ENCODE assay signal across 8 mouse cellular contexts in the genomic region with DNA sequence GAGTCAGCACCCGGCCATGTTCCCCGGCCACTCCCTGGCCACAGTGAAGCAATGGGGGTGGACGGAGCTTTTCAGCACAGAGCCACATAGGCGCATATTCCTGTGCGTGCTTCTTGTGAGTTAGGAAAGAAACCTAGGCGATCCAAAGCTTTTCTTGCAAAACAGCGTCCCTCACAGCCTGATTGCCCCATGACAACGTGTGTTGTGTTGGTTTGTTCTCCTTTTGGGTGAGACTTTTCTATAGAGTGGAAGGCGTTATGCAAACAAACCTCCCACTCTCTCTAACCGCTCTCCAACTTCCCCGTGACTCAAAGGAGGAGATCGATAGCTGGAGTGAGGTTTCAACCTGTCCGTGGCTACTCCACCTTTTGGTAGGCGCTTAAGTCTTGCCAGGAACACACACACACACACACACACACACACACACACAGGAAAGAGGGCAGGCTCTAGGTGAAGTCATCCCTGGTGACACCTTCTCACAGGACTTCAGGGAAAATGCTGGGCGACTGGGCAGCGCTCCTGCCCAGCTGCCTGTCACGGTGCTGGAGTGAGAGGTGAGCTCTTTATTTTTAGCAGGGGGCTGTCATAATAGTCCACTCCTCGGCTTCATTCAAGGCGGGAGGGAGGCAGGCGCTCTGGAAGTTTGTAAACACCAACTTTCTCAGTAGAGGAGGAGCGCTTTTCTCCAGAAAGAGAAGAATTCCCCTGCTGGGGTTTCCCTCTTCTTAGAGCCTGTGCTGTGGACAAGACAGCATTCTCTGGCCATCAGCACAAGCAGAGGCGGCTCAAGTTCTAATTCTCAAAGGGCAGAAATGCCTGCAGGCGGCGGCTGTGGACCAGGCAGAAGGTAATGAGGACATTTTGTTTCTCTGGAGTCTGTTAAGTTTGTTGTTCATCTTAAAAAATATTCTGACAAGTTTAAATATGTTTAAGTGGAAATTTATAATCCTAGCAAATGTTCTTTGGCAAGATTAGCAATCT. TPM values are rescaled to one million over a fixed set of nuclear protein-coding genes. Genes with fewer than 3 reads are reported as not detected.
DNase-seq lines count a peak whose midpoint lies in the region; ATAC-seq and TF ChIP-seq lines count a peak whose summit lies in the region.

No protein-coding gene starts in this region.

- H3K36me3 ChIP-seq in heart, embryonic 16.5 days (ENCODE audit: control insufficient read depth, insufficient read depth): no peaks in the 10 kb centered on the region
- no peaks in the 10 kb centered on the region for H3K36me3 ChIP-seq in limb, embryonic 12.5 days
- no peaks in the 10 kb centered on the region for H3K36me3 ChIP-seq in small intestine, adult 2 months (ENCODE audit: control insufficient read depth, insufficient read depth, low read length)

- peak overlapping the region; percentile 60 for H3K4me3 ChIP-seq in heart, embryonic 16.5 days (ENCODE audit: low read length)
- no peak overlapping the region; the same call in 1 of the 2 replicates for H3K4me3 ChIP-seq in limb, embryonic 12.5 days (replicated peaks)
- H3K4me3 ChIP-seq in small intestine, adult 2 months (ENCODE audit: low read depth, low read length): peak overlapping the region; percentile 62

- H3K4me1 ChIP-seq in heart, embryonic 16.5 days (ENCODE audit: control insufficient read depth, insufficient read depth, low read length): peaks cover 14% of the 10 kb centered on the region; the same call in 1 of the 2 replicates
- H3K4me1 ChIP-seq in limb, embryonic 12.5 days (replicated peaks): peaks cover 10% of the 10 kb centered on the region
- H3K4me1 ChIP-seq in small intestine, adult 2 months (ENCODE audit: control insufficient read depth, insufficient read depth, insufficient read length, low read length): peaks cover 17% of the 10 kb centered on the region

- 19% methylated on average over 24 of the region's 24 CpGs for WGBS in heart, embryonic 16.5 days
- WGBS in limb, embryonic 12.5 days: 36% methylated on average over 24 of the region's 24 CpGs
- 15% methylated on average over 24 of the region's 24 CpGs for WGBS in small intestine, adult 2 months

- 0 out of 2 replicates have a peak, but pooled peaks have one; percentile 29 for TF ChIP-seq POLR2A in small intestine, adult 2 months (IDR thresholded peaks at IDR 0.05; ENCODE audit: low read depth, low read length)

- no peaks in the 10 kb centered on the region for H3K27me3 ChIP-seq in heart, embryonic 16.5 days (ENCODE audit: control insufficient read depth, insufficient read depth, low read length)
- H3K27me3 ChIP-seq in limb, embryonic 12.5 days: no peaks in the 10 kb centered on the region
- H3K27me3 ChIP-seq in small intestine, adult 2 months (ENCODE audit: control insufficient read depth, insufficient read depth, low read length): no peaks in the 10 kb centered on the region

- peak overlapping the region; percentile 98 for H3K27ac ChIP-seq in heart, embryonic 16.5 days (ENCODE audit: low read length)
- H3K27ac ChIP-seq in limb, embryonic 12.5 days: no peak overlapping the region
- H3K27ac ChIP-seq in small intestine, adult 2 months (ENCODE audit: insufficient read depth, low read depth, low read length): peak overlapping the region; percentile 36

- no peak for TF ChIP-seq CTCF in small intestine, adult 2 months (IDR thresholded peaks at IDR 0.05; ENCODE audit: extremely low read depth, insufficient read length, insufficient replicate concordance, low read depth, low read length)

- ATAC-seq in frontal cortex, adult (ENCODE audit: low TSS enrichment): peak; percentile 66
- peak; percentile 57 for ATAC-seq in common myeloid progenitor, adult 5-6 weeks (replicated peaks; ENCODE audit: low read depth, poor library complexity, severe bottlenecking)
- ATAC-seq in heart, embryonic 16.5 days (replicated peaks; ENCODE audit: extremely low read depth, insufficient read depth, low FRiP score): peak; percentile 82
- no peak for ATAC-seq in limb, embryonic 12.5 days (ENCODE audit: insufficient number of reproducible peaks, insufficient read depth, low FRiP score, low TSS enrichment, low read depth)
- no peak for ATAC-seq in megakaryocyte-erythroid progenitor cell, adult 5-6 weeks (replicated peaks; ENCODE audit: low FRiP score, low TSS enrichment, poor library complexity, severe bottlenecking)

- peak overlapping the region; percentile 66 for H3K4me2 ChIP-seq in heart, embryonic 16.5 days (ENCODE audit: low read depth, low read length)
- H3K4me2 ChIP-seq in limb, embryonic 12.5 days: peak overlapping the region; percentile 46

- DNase-seq in frontal cortex, adult 2 months (ENCODE audit: extremely low spot score in 1 of 2, low spot score in 1 of 2): no peak
- DNase-seq in right cerebral cortex, postnatal 25 days: no peak

- H3K9ac ChIP-seq in heart, embryonic 16.5 days (ENCODE audit: low read length): peak overlapping the region; percentile 67
- H3K9ac ChIP-seq in limb, embryonic 12.5 days (replicated peaks): no peak overlapping the region

- H3K9me3 ChIP-seq in heart, embryonic 16.5 days (replicated peaks; ENCODE audit: control insufficient read depth, low read length): no peaks in the 10 kb centered on the region
- H3K9me3 ChIP-seq in limb, embryonic 12.5 days: no peaks in the 10 kb centered on the region

RNA-seq across cellular contexts. Expression of gene Zfp622, which starts 43.5 kb away (rescaled TPM):
- polyA plus RNA-seq in frontal cortex, adult 2 months (2012; rRNA removed): 31.8 and 33.9 TPM in 2 replicates
- 120 and 123 TPM in 2 replicates for total RNA-seq in common myeloid progenitor, adult 5-6 weeks (2017)
- polyA plus RNA-seq in heart, embryonic 16.5 days (2015; fragmentation: Nextera tagmentation; extraction: Ambion mirVana): 16.8 and 18.1 TPM in 2 replicates
- polyA plus RNA-seq in limb, embryonic 12.5 days (2016; fragmentation: Nextera tagmentation; extraction: Ambion mirVana): 37.9 and 38.7 TPM in 2 replicates
- 11.2 and 30.2 TPM in 2 replicates for polyA plus RNA-seq in small intestine, adult 2 months (2012; rRNA removed)
- 41.5 and 46.7 TPM in 2 replicates for total RNA-seq in megakaryocyte-erythroid progenitor cell, adult 5-6 weeks (2014; fragmentation: Nextera tagmentation)
- 101 and 106 TPM in 2 replicates for total RNA-seq in megakaryocyte-erythroid progenitor cell, adult 5-6 weeks (2017)

Comparison
In these comparisons a context has a peak if more than half of its experiments do, and no peak if none do; other contexts are left out.
1. ATAC-seq: peak in frontal cortex, adult (single experiment), common myeloid progenitor, adult 5-6 weeks (single experiment) and heart, embryonic 16.5 days (single experiment); none in limb, embryonic 12.5 days (single experiment) and megakaryocyte-erythroid progenitor cell, adult 5-6 weeks (single experiment).